Mouse (Mus musculus) adrenal gland (tissue): ENCODE data around the gene AC134908.4.
"Not testable (repeated sequence)": the region's sequence is repeated elsewhere in the genome, so short reads cannot be mapped to it uniquely, and the experiment has no call there.

Experiments
- intact Hi-C: fragments of 180-260 bp; cut with DNase I; formaldehyde crosslinking; loops from one replicate; pipeline ENCODE4 v1.15.1; 2025

AC134908.4 gene

GRCm38 (mm10) chr17:25781339-25781738, 14.1 kb downstream of the AC134908.4 start:
- intact Hi-C loops: no loop called here

- intact Hi-C loops: no loop called here
Measured at GRCm38 (mm10) chr17:25777948-25778347, 17.5 kb downstream of the AC134908.4 start.

- intact Hi-C loops: no loop called here
Measured at GRCm38 (mm10) chr17:25775318-25776062, 20.0 kb downstream of the AC134908.4 start.

GRCm38 (mm10) chr17:25773549-25774120, 21.8 kb downstream of the AC134908.4 start, which contains the start of gene Narfl:
Gene Narfl, plus strand, starts transcription at chr17:25773776.
- intact Hi-C loops: loop anchor here (2.0 to 5.0 kb wide), 2 partner anchors 29 to 36 kb away; partner anchors contain the start of gene Mslnl

GRCm38 (mm10) chr17:25769331-25769730, 26.1 kb downstream of the AC134908.4 start:
- intact Hi-C loops: no loop called here

- intact Hi-C loops: no loop called here
Measured at GRCm38 (mm10) chr17:25765886-25766285, 29.6 kb downstream of the AC134908.4 start.

GRCm38 (mm10) chr17:25762591-25762990, 32.9 kb downstream of the AC134908.4 start:
- intact Hi-C loops: no loop called here

GRCm38 (mm10) chr17:25761561-25761970, 33.9 kb downstream of the AC134908.4 start:
- intact Hi-C loops: no loop called here

- intact Hi-C loops: no loop called here
Measured at GRCm38 (mm10) chr17:25760148-25760547, 35.3 kb downstream of the AC134908.4 start.

GRCm38 (mm10) chr17:25757691-25758090, 37.8 kb downstream of the AC134908.4 start:
- intact Hi-C loops: no loop called here

- intact Hi-C loops: no loop called here
Measured at GRCm38 (mm10) chr17:25756378-25757242, 38.8 kb downstream of the AC134908.4 start.

- intact Hi-C loops: no loop called here
Measured at GRCm38 (mm10) chr17:25755627-25756377, 39.7 kb downstream of the AC134908.4 start.

GRCm38 (mm10) chr17:25755086-25755485, 40.4 kb downstream of the AC134908.4 start:
- intact Hi-C loops: no loop called here

GRCm38 (mm10) chr17:25754241-25754640, 41.2 kb downstream of the AC134908.4 start, which contains the start of gene Msln:
Gene Msln, minus strand, starts transcription at chr17:25754378.
- intact Hi-C loops: no loop called here

- intact Hi-C loops: no loop called here
Measured at GRCm38 (mm10) chr17:25751446-25751845, 44.0 kb downstream of the AC134908.4 start.

GRCm38 (mm10) chr17:25749314-25749713, 46.1 kb downstream of the AC134908.4 start:
- intact Hi-C loops: no loop called here

GRCm38 (mm10) chr17:25748238-25748637, 47.2 kb downstream of the AC134908.4 start:
- intact Hi-C loops: no loop called here

- intact Hi-C loops: no loop called here
Measured at GRCm38 (mm10) chr17:25744311-25744710, 51.1 kb downstream of the AC134908.4 start.

- intact Hi-C loops: no loop called here
Measured at GRCm38 (mm10) chr17:25743831-25744230, 51.6 kb downstream of the AC134908.4 start.

- intact Hi-C loops: not testable (repeated sequence)
Measured at GRCm38 (mm10) chr17:25741471-25741870, 54.0 kb downstream of the AC134908.4 start.
